Mouse (Mus musculus) heart, embryonic 11.5 days (tissue): Measurements from ENCODE around the gene Inip. TPM values are rescaled to one million over a fixed set of nuclear protein-coding genes. Genes with fewer than 3 reads are reported as not detected.

ENCODE experiments used
- ATAC-seq: fragments of 200-750 bp; cut with Nextera tagmentation; replicated peaks from 2 replicates; pipeline ENCODE4 v1.8.0; 2017; ENCODE audit warnings: moderate library complexity; ENCODE audit not compliant: insufficient number of reproducible peaks, low FRiP score, low TSS enrichment
- H3K27ac ChIP-seq: fragments of 300-500 bp; sonication (generic); 2 replicates; pipeline ENCODE4 v1.5.1; 2014; ENCODE audit warnings: mild to moderate bottlenecking, low read depth, low read length
- H3K27me3 ChIP-seq: fragments of 300-500 bp; sonication (generic); 2 replicates; pipeline ENCODE4 v1.6.1; 2014; ENCODE audit warnings: mild to moderate bottlenecking, low read length, mixed read lengths; ENCODE audit not compliant: control insufficient read depth, insufficient read depth
- H3K36me3 ChIP-seq: fragments of 300-500 bp; sonication (generic); 2 replicates; pipeline ENCODE4 v1.6.1; 2014; ENCODE audit warnings: mild to moderate bottlenecking, low read length, moderate library complexity, mixed read lengths; ENCODE audit not compliant: control insufficient read depth, insufficient read depth
- H3K4me1 ChIP-seq: fragments of 300-500 bp; sonication (generic); 2 replicates; pipeline ENCODE4 v1.6.1; 2014; ENCODE audit warnings: low read length; ENCODE audit not compliant: control insufficient read depth, insufficient read depth
- H3K4me2 ChIP-seq: fragments of 300-500 bp; sonication (generic); 2 replicates; pipeline ENCODE4 v1.6.1; 2014; ENCODE audit warnings: mild to moderate bottlenecking, moderate library complexity
- H3K4me3 ChIP-seq: fragments of 300-500 bp; sonication (generic); 2 replicates; pipeline ENCODE4 v1.5.1; 2014; ENCODE audit warnings: low read depth, low read length
- H3K9ac ChIP-seq: fragments of 300-500 bp; sonication (generic); 2 replicates; pipeline ENCODE4 v1.6.1; 2014; ENCODE audit warnings: mild to moderate bottlenecking, low read depth, low read length, moderate library complexity
- H3K9me3 ChIP-seq: fragments of 300-500 bp; sonication (generic); replicated peaks from 2 replicates; pipeline ENCODE4 v1.6.1; 2016; ENCODE audit warnings: low read length; ENCODE audit not compliant: control insufficient read depth
- WGBS: fragments of 180-500 bp; shearing (Covaris S2); extraction: QIAGEN DNeasy Blood & Tissue Kit; methylation state at CpG from one replicate; pipeline ENCODE4 v1.1.7; 2014; ENCODE audit not compliant: insufficient replicate concordance; 5-methylcytosine and 5-hydroxymethylcytosine counted together
- polyA plus RNA-seq: library from polyadenylated mRNA; unstranded; fragments of >200 nt; fragmentation: Nextera tagmentation; extraction: Ambion mirVana; gene quantifications from 2 replicates; pipeline ENCODE4 v1.2.1, GENCODE M21; 2014

The Inip gene
- 49.4 and 50.4 TPM in 2 replicates for polyA plus RNA-seq

GRCm38 (mm10) chr4:59801489-59801888 lies at the start of gene Inip:
TSS of gene Inip (minus strand) at chr4:59801589.
- Histone ChIP-seq H3K27me3 (no peaks in the 10 kb centered on the region), H3K4me3 (no peak within 1 kb of the TSS), H3K9me3 (no peaks in the 10 kb centered on the region), H3K27ac (no peak within 1 kb of the TSS), H3K4me1 (no peaks in the 10 kb centered on the region), H3K9ac (no peak within 1 kb of the TSS), H3K4me2 (no peak within 1 kb of the TSS), H3K36me3 (no peaks in the 10 kb centered on the region)
- no peak for ATAC-seq

- H3K9me3 ChIP-seq = 0 out of 2 replicates have a peak, but pooled peaks cover 2% of the 10 kb centered on the region
- no peak overlapping the region for H3K4me3 ChIP-seq
- no peaks in the 10 kb centered on the region for H3K27me3 ChIP-seq
- H3K4me1 ChIP-seq = 0 out of 2 replicates have a peak, but pooled peaks cover 2% of the 10 kb centered on the region
- peaks cover 4% of the 10 kb centered on the region; the same call in 1 of the 2 replicates for H3K36me3 ChIP-seq
- no peak overlapping the region for H3K4me2 ChIP-seq
- no peak overlapping the region for H3K27ac ChIP-seq
- no peak for ATAC-seq
- 61% methylated on average over 2 of the region's 2 CpGs for WGBS
- H3K9ac ChIP-seq = no peak overlapping the region
Observed at GRCm38 (mm10) chr4:59850181-59850580, 48.8 kb upstream of the Inip start.

GRCm38 (mm10) chr4:59847447-59847846 lies 46.1 kb upstream of the Inip start:
- WGBS = 84% methylated on average over 5 of the region's 5 CpGs
- Histone ChIP-seq H3K4me2 (no peak overlapping the region), H3K27me3 (no peaks in the 10 kb centered on the region), H3K9me3 (0 out of 2 replicates have a peak, but pooled peaks cover 2% of the 10 kb centered on the region), H3K9ac (no peak overlapping the region), H3K4me3 (no peak overlapping the region), H3K27ac (no peak overlapping the region), H3K4me1 (peaks cover 5% of the 10 kb centered on the region; the same call in 1 of the 2 replicates), H3K36me3 (peaks cover 4% of the 10 kb centered on the region; the same call in 1 of the 2 replicates)
- no peak for ATAC-seq

GRCm38 (mm10) chr4:59845245-59845637 lies 43.9 kb upstream of the Inip start:
- ATAC-seq = no peak
- H3K36me3 ChIP-seq = peaks cover 4% of the 10 kb centered on the region; the same call in 1 of the 2 replicates
- no peak overlapping the region for H3K4me2 ChIP-seq
- H3K27me3 ChIP-seq = no peaks in the 10 kb centered on the region
- no peak overlapping the region for H3K9ac ChIP-seq
- WGBS = 84% methylated on average over 3 of the region's 3 CpGs
- H3K9me3 ChIP-seq = 0 out of 2 replicates have a peak, but pooled peaks cover 2% of the 10 kb centered on the region
- H3K4me3 ChIP-seq = no peak overlapping the region
- H3K27ac ChIP-seq = no peak overlapping the region
- H3K4me1 ChIP-seq = peaks cover 6% of the 10 kb centered on the region; the same call in 1 of the 2 replicates

- no peak overlapping the region for H3K27ac ChIP-seq
- no peak overlapping the region for H3K9ac ChIP-seq
- 0 out of 2 replicates have a peak, but pooled peaks cover 2% of the 10 kb centered on the region for H3K9me3 ChIP-seq
- no peak overlapping the region for H3K4me2 ChIP-seq
- H3K27me3 ChIP-seq = no peaks in the 10 kb centered on the region
- H3K4me1 ChIP-seq = peaks cover 4% of the 10 kb centered on the region; the same call in 1 of the 2 replicates
- no peak overlapping the region for H3K4me3 ChIP-seq
- peaks cover 4% of the 10 kb centered on the region; the same call in 1 of the 2 replicates for H3K36me3 ChIP-seq
- no peak for ATAC-seq
- WGBS = 81% methylated on average over 15 of the region's 15 CpGs
Observed at GRCm38 (mm10) chr4:59844460-59845244, 43.3 kb upstream of the Inip start.

GRCm38 (mm10) chr4:59837659-59838058 lies 36.3 kb upstream of the Inip start:
- H3K9ac ChIP-seq = 0 out of 2 replicates have a peak overlapping the region, but pooled peaks have one; percentile 22
- ATAC-seq = no peak
- no peaks in the 10 kb centered on the region for H3K36me3 ChIP-seq
- H3K9me3 ChIP-seq = no peaks in the 10 kb centered on the region
- no peaks in the 10 kb centered on the region for H3K27me3 ChIP-seq
- no peak overlapping the region for H3K4me2 ChIP-seq
- no peak overlapping the region for H3K4me3 ChIP-seq
- H3K27ac ChIP-seq = peak overlapping the region; percentile 37
- peaks cover 9% of the 10 kb centered on the region; the same call in 1 of the 2 replicates for H3K4me1 ChIP-seq
- WGBS = 57% methylated on average over 7 of the region's 7 CpGs

GRCm38 (mm10) chr4:59832810-59833209 lies 31.4 kb upstream of the Inip start:
- Histone ChIP-seq H3K4me3 (no peak overlapping the region), H3K9ac (no peak overlapping the region), H3K27ac (no peak overlapping the region), H3K27me3 (no peaks in the 10 kb centered on the region), H3K4me2 (no peak overlapping the region), H3K36me3 (no peaks in the 10 kb centered on the region), H3K4me1 (peaks cover 4% of the 10 kb centered on the region; the same call in 1 of the 2 replicates), H3K9me3 (no peaks in the 10 kb centered on the region)
- ATAC-seq = no peak
- WGBS = 65% methylated on average over 6 of the region's 6 CpGs

- ATAC-seq = no peak
- 78% methylated on average over 5 of the region's 5 CpGs for WGBS
- no peaks in the 10 kb centered on the region for H3K9me3 ChIP-seq
Observed at GRCm38 (mm10) chr4:59831038-59831437, 29.6 kb upstream of the Inip start.

More at GRCm38 (mm10) chr4:59831038-59831437, 29.6 kb upstream of the Inip start:
- Histone ChIP-seq H3K4me3 (no peak overlapping the region), H3K4me1 (no peaks in the 10 kb centered on the region), H3K36me3 (no peaks in the 10 kb centered on the region), H3K4me2 (no peak overlapping the region), H3K9ac (no peak overlapping the region), H3K27ac (no peak overlapping the region), H3K27me3 (no peaks in the 10 kb centered on the region)
